Mouse (Mus musculus) G1E (cell line): ENCODE measurements around the gene Cntn5.

Experiments used
- CTCF ChIP-seq: IDR thresholded peaks from 2 replicates; pipeline ENCODE4 v1.5.1; 2012; ENCODE audit warnings: low read depth, low read length, inconsistent platforms, mixed read lengths
- GATA1 ChIP-seq: IDR thresholded peaks from 2 replicates; pipeline ENCODE4 v1.6.1; 2012; ENCODE audit warnings: borderline replicate concordance, low read length, inconsistent platforms, mixed read lengths
- GATA2 ChIP-seq: IDR thresholded peaks from 2 replicates; pipeline ENCODE4 v1.6.1; 2012; ENCODE audit warnings: low read depth, low read length, inconsistent platforms, borderline replicate concordance
- POLR2AphosphoS5 ChIP-seq: IDR thresholded peaks from 2 replicates; pipeline ENCODE4 v1.6.1; 2012; ENCODE audit warnings: low read depth, low read length, inconsistent platforms; ENCODE audit not compliant: insufficient replicate concordance
- TAL1 ChIP-seq: conservative IDR thresholded peaks from 2 replicates; pipeline ENCODE4 v1.6.1; 2012; ENCODE audit warnings: low read depth, low read length, inconsistent platforms, mixed read lengths

DNA sequence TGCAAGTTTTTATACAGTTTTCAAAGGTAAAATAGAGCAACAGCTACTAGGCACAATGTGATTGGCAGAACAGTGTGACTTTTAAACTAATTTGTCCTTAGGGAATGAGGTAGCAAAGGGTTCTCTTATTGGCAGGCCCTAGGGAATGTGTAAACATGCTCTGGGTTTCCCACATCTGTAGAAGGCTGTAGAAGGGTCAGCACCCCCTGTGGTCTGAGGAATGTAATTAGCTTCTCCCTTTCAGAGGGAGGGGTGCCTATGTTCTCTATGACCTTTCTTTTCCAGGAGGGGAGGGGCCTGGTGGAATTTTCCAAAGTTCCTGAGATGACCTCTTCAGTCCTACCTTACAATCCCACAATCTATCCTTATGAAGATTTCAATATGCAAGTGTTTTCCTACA, 673.6 kb downstream of the Cntn5 start:
- TF ChIP-seq CTCF (no peak), GATA1 (no peak), TAL1 (no peak), POLR2AphosphoS5 (no peak), GATA2 (no peak)
